Mouse (Mus musculus): ENCODE measurements around the gene Fam178b.
A peak's percentile ranks its signal among the peaks of the same experiment; 100 is the strongest.

Gene Fam178b

GRCm38 (mm10) chr1:36583408-36584116 lies 99.4 kb downstream of the Fam178b start:
- DNase-seq: no peak

- DNase-seq: no peak
Observed at GRCm38 (mm10) chr1:36582211-36582610, 100.8 kb downstream of the Fam178b start.

- DNase-seq: no peak
Observed at GRCm38 (mm10) chr1:36581260-36581659, 101.7 kb downstream of the Fam178b start.

GRCm38 (mm10) chr1:36580384-36581207 lies 102.4 kb downstream of the Fam178b start:
- DNase-seq: peak; percentile 79

GRCm38 (mm10) chr1:36579974-36580383 lies 103.0 kb downstream of the Fam178b start:
- DNase-seq: no peak

- no peak for DNase-seq
Observed at GRCm38 (mm10) chr1:36576991-36577675, 105.8 kb downstream of the Fam178b start.

- no peak for DNase-seq
Observed at GRCm38 (mm10) chr1:36575347-36575746, 107.6 kb downstream of the Fam178b start.

GRCm38 (mm10) chr1:36574196-36574955 lies 108.6 kb downstream of the Fam178b start:
- DNase-seq: no peak

GRCm38 (mm10) chr1:36573524-36573923 lies 109.5 kb downstream of the Fam178b start:
- DNase-seq: no peak

GRCm38 (mm10) chr1:36572709-36573108 lies 110.3 kb downstream of the Fam178b start:
- no peak for DNase-seq

GRCm38 (mm10) chr1:36572140-36572700 lies 110.8 kb downstream of the Fam178b start:
- no peak for DNase-seq

- DNase-seq: no peak
Observed at GRCm38 (mm10) chr1:36571627-36572026, 111.4 kb downstream of the Fam178b start.

GRCm38 (mm10) chr1:36570320-36570719 lies 112.7 kb downstream of the Fam178b start:
- no peak for DNase-seq

- no peak for DNase-seq
Observed at GRCm38 (mm10) chr1:36569694-36570276, 113.2 kb downstream of the Fam178b start.

- no peak for DNase-seq
Observed at GRCm38 (mm10) chr1:36568776-36569175, 114.2 kb downstream of the Fam178b start.

- no peak for DNase-seq
Observed at GRCm38 (mm10) chr1:36567818-36568603, 115.0 kb downstream of the Fam178b start.

- DNase-seq: no peak
Observed at GRCm38 (mm10) chr1:36566425-36566824, 116.6 kb downstream of the Fam178b start.

- DNase-seq: no peak
Observed at GRCm38 (mm10) chr1:36564101-36564500, 118.9 kb downstream of the Fam178b start.

- DNase-seq: no peak
Observed at GRCm38 (mm10) chr1:36563632-36564031, 119.4 kb downstream of the Fam178b start.

- no peak for DNase-seq
Observed at GRCm38 (mm10) chr1:36563197-36563596, 119.8 kb downstream of the Fam178b start.

- no peak for DNase-seq
Observed at GRCm38 (mm10) chr1:36562388-36562787, 120.6 kb downstream of the Fam178b start.
